Mouse (Mus musculus) adrenal gland, postnatal 0 days (tissue): ENCODE data around the gene Slc22a27. TPM values are rescaled to one million over a fixed set of nuclear protein-coding genes. Genes with fewer than 3 reads are reported as not detected.

Source experiments
- microRNA-seq: library from miRNA; unstranded; fragments of <30 nt; microRNA quantifications from one replicate; pipeline ENCODE4, GENCODE M21; 2016; ENCODE audit warnings: borderline replicate concordance; ENCODE audit not compliant: insufficient number of aligned reads
- polyA plus RNA-seq: library from polyadenylated mRNA; unstranded; fragments of >200 nt; fragmentation: Nextera tagmentation; extraction: Ambion mirVana; gene quantifications from 2 replicates; pipeline ENCODE4 v1.2.1, GENCODE M21; 2015

Gene Slc22a27
- not detected in 2 replicates for polyA plus RNA-seq

DNA sequence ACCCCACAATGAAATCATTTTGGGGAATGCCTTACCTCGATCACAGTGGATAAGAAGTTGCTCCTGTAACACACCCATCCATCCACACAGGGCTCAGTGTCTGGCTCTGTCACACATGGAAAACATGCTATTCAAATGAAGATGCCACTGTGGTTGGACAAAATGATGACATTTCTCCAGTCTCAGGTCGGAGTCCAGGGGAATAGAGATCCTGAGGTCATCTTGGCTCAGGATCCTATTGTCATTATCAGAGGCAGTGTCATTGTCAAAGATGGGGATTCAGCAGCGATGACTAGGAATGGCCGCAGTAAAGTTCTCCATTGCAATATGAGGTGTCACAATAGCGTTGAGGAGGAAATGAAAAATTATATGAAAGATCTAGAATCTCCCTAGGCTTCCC lies at the start of gene Slc22a27:
Gene Slc22a27, minus strand, starts transcription at position 101 of the 400 bp plus-strand sequence.

Small RNAs within 50 kb of the gene (microRNA-seq; reads per million reads assigned to microRNA genes)
- gene Gm24951 = not detected

Other genes starting within 250 kb of the Slc22a27 start
- gene Slc22a26, start 163.4 kb downstream of the Slc22a27 start, polyA plus RNA-seq = not detected in 2 replicates
- not detected in 2 replicates for gene Slc22a28, start 166.0 kb upstream of the Slc22a27 start, polyA plus RNA-seq